Mouse (Mus musculus): Measurements from ENCODE around the gene 4930432M17Rik. TPM values are rescaled to one million over a fixed set of nuclear protein-coding genes. Genes with fewer than 3 reads are reported as not detected.

The 4930432M17Rik gene
- polyA plus RNA-seq (2015; fragmentation: Nextera tagmentation; extraction: Ambion mirVana): not detected in 2 replicates

- no peak within 1 kb of the TSS for H3K27ac ChIP-seq (ENCODE audit: low read length)
- WGBS: 83% methylated on average over 4 of the region's 4 CpGs
- no peaks in the 10 kb centered on the region; the same call in 1 of the 2 replicates for H3K4me1 ChIP-seq (ENCODE audit: insufficient read depth, low read length)
- H3K4me2 ChIP-seq (replicated peaks; ENCODE audit: low read depth, low read length): no peak within 1 kb of the TSS
- ATAC-seq (ENCODE audit: low FRiP score, low TSS enrichment): no peak
- H3K27me3 ChIP-seq (ENCODE audit: insufficient read depth, low read length): no peaks in the 10 kb centered on the region
- no peaks in the 10 kb centered on the region for H3K9me3 ChIP-seq (ENCODE audit: low read length)
- no peak within 1 kb of the TSS for H3K9ac ChIP-seq (replicated peaks; ENCODE audit: low read length)
- no peaks in the 10 kb centered on the region for H3K36me3 ChIP-seq (ENCODE audit: insufficient read depth, low read length)
- no peak within 1 kb of the TSS for H3K4me3 ChIP-seq (ENCODE audit: low read length)
Observed at GRCm38 (mm10) chr3:121670462-121670861, at the start of gene 4930432M17Rik. Gene 4930432M17Rik (plus strand): TSS chr3:121670762.

- no peak overlapping the region for H3K4me3 ChIP-seq (ENCODE audit: low read length)
- H3K27me3 ChIP-seq (ENCODE audit: insufficient read depth, low read length): no peaks in the 10 kb centered on the region
- no peak overlapping the region for H3K27ac ChIP-seq (ENCODE audit: low read length)
- no peak for ATAC-seq (ENCODE audit: low FRiP score, low TSS enrichment)
- no peaks in the 10 kb centered on the region for H3K9me3 ChIP-seq (ENCODE audit: low read length)
- no peak overlapping the region for H3K9ac ChIP-seq (replicated peaks; ENCODE audit: low read length)
- H3K36me3 ChIP-seq (ENCODE audit: insufficient read depth, low read length): no peaks in the 10 kb centered on the region
- H3K4me2 ChIP-seq (replicated peaks; ENCODE audit: low read depth, low read length): no peak overlapping the region
- 75% methylated on average over 2 of the region's 2 CpGs for WGBS
- no peaks in the 10 kb centered on the region for H3K4me1 ChIP-seq (ENCODE audit: insufficient read depth, low read length)
Observed at GRCm38 (mm10) chr3:121625662-121626061, 44.9 kb upstream of the 4930432M17Rik start.

GRCm38 (mm10) chr3:121626273-121626672 lies 44.3 kb upstream of the 4930432M17Rik start:
- no peak for ATAC-seq (ENCODE audit: low FRiP score, low TSS enrichment)

GRCm38 (mm10) chr3:121628245-121628644 lies 42.3 kb upstream of the 4930432M17Rik start:
- Histone ChIP-seq H3K27me3 (ENCODE audit: insufficient read depth, low read length) (no peaks in the 10 kb centered on the region), H3K9me3 (ENCODE audit: low read length) (no peaks in the 10 kb centered on the region), H3K27ac (ENCODE audit: low read length) (no peak overlapping the region), H3K4me3 (ENCODE audit: low read length) (no peak overlapping the region), H3K4me1 (ENCODE audit: insufficient read depth, low read length) (no peaks in the 10 kb centered on the region), H3K4me2 (replicated peaks; ENCODE audit: low read depth, low read length) (no peak overlapping the region), H3K9ac (replicated peaks; ENCODE audit: low read length) (no peak overlapping the region), H3K36me3 (ENCODE audit: insufficient read depth, low read length) (no peaks in the 10 kb centered on the region)
- 0 out of 2 replicates have a peak, but pooled peaks have one; percentile 42 for ATAC-seq (ENCODE audit: low FRiP score, low TSS enrichment)
- WGBS: 44% methylated on average over 3 of the region's 3 CpGs

More at GRCm38 (mm10) chr3:121626273-121626672, 44.3 kb upstream of the 4930432M17Rik start:
- H3K27me3 ChIP-seq (ENCODE audit: insufficient read depth, low read length): no peaks in the 10 kb centered on the region
- no peak overlapping the region for H3K9ac ChIP-seq (replicated peaks; ENCODE audit: low read length)
- no peak overlapping the region for H3K27ac ChIP-seq (ENCODE audit: low read length)
- no peaks in the 10 kb centered on the region for H3K36me3 ChIP-seq (ENCODE audit: insufficient read depth, low read length)
- H3K4me1 ChIP-seq (ENCODE audit: insufficient read depth, low read length): no peaks in the 10 kb centered on the region
- no peaks in the 10 kb centered on the region for H3K9me3 ChIP-seq (ENCODE audit: low read length)
- WGBS: 91% methylated on average over 3 of the region's 3 CpGs
- no peak overlapping the region for H3K4me3 ChIP-seq (ENCODE audit: low read length)
- no peak overlapping the region for H3K4me2 ChIP-seq (replicated peaks; ENCODE audit: low read depth, low read length)

- 63% methylated on average over 7 of the region's 7 CpGs for WGBS
- Histone ChIP-seq H3K4me1 (ENCODE audit: insufficient read depth, low read length) (no peaks in the 10 kb centered on the region), H3K4me2 (replicated peaks; ENCODE audit: low read depth, low read length) (no peak overlapping the region), H3K9ac (replicated peaks; ENCODE audit: low read length) (no peak overlapping the region), H3K36me3 (ENCODE audit: insufficient read depth, low read length) (no peaks in the 10 kb centered on the region), H3K9me3 (ENCODE audit: low read length) (no peaks in the 10 kb centered on the region), H3K27me3 (ENCODE audit: insufficient read depth, low read length) (no peaks in the 10 kb centered on the region), H3K4me3 (ENCODE audit: low read length) (no peak overlapping the region), H3K27ac (ENCODE audit: low read length) (no peak overlapping the region)
- ATAC-seq (ENCODE audit: low FRiP score, low TSS enrichment): no peak
Observed at GRCm38 (mm10) chr3:121630626-121631025, 39.9 kb upstream of the 4930432M17Rik start.

- Histone ChIP-seq H3K9me3 (ENCODE audit: low read length) (no peaks in the 10 kb centered on the region), H3K27me3 (ENCODE audit: insufficient read depth, low read length) (no peaks in the 10 kb centered on the region), H3K4me1 (ENCODE audit: insufficient read depth, low read length) (peaks cover 11% of the 10 kb centered on the region; the same call in 1 of the 2 replicates), H3K36me3 (ENCODE audit: insufficient read depth, low read length) (no peaks in the 10 kb centered on the region), H3K27ac (ENCODE audit: low read length) (peak overlapping the region; percentile 66), H3K4me3 (ENCODE audit: low read length) (no peak overlapping the region), H3K4me2 (replicated peaks; ENCODE audit: low read depth, low read length) (no peak overlapping the region), H3K9ac (replicated peaks; ENCODE audit: low read length) (no peak overlapping the region)
- 72% methylated on average over 3 of the region's 3 CpGs for WGBS
- ATAC-seq (ENCODE audit: low FRiP score, low TSS enrichment): peak; percentile 81
Observed at GRCm38 (mm10) chr3:121634963-121635362, 35.6 kb upstream of the 4930432M17Rik start.

GRCm38 (mm10) chr3:121635505-121635904 lies 35.1 kb upstream of the 4930432M17Rik start:
- Histone ChIP-seq H3K36me3 (ENCODE audit: insufficient read depth, low read length) (no peaks in the 10 kb centered on the region), H3K9ac (replicated peaks; ENCODE audit: low read length) (no peak overlapping the region), H3K27ac (ENCODE audit: low read length) (peak overlapping the region; percentile 66), H3K4me1 (ENCODE audit: insufficient read depth, low read length) (peaks cover 16% of the 10 kb centered on the region; the same call in 1 of the 2 replicates), H3K27me3 (ENCODE audit: insufficient read depth, low read length) (no peaks in the 10 kb centered on the region), H3K4me2 (replicated peaks; ENCODE audit: low read depth, low read length) (no peak overlapping the region), H3K4me3 (ENCODE audit: low read length) (no peak overlapping the region), H3K9me3 (ENCODE audit: low read length) (no peaks in the 10 kb centered on the region)
- no peak for ATAC-seq (ENCODE audit: low FRiP score, low TSS enrichment)
- WGBS: 71% methylated on average over 7 of the region's 7 CpGs

- Histone ChIP-seq H3K4me3 (ENCODE audit: low read length) (no peak overlapping the region), H3K27ac (ENCODE audit: low read length) (peak overlapping the region; percentile 25; the same call in 1 of the 2 replicates), H3K36me3 (ENCODE audit: insufficient read depth, low read length) (no peaks in the 10 kb centered on the region), H3K4me1 (ENCODE audit: insufficient read depth, low read length) (peaks cover 21% of the 10 kb centered on the region), H3K27me3 (ENCODE audit: insufficient read depth, low read length) (no peaks in the 10 kb centered on the region), H3K9me3 (ENCODE audit: low read length) (no peaks in the 10 kb centered on the region), H3K4me2 (replicated peaks; ENCODE audit: low read depth, low read length) (no peak overlapping the region), H3K9ac (replicated peaks; ENCODE audit: low read length) (no peak overlapping the region)
- ATAC-seq (ENCODE audit: low FRiP score, low TSS enrichment): no peak
- WGBS: 79% methylated on average over 6 of the region's 6 CpGs
Observed at GRCm38 (mm10) chr3:121636315-121636714, 34.2 kb upstream of the 4930432M17Rik start.

GRCm38 (mm10) chr3:121636748-121637147 lies 33.8 kb upstream of the 4930432M17Rik start:
- H3K4me3 ChIP-seq (ENCODE audit: low read length): no peak overlapping the region
- no peak overlapping the region for H3K4me2 ChIP-seq (replicated peaks; ENCODE audit: low read depth, low read length)
- H3K36me3 ChIP-seq (ENCODE audit: insufficient read depth, low read length): no peaks in the 10 kb centered on the region
- 0 out of 2 replicates have a peak overlapping the region, but pooled peaks have one; percentile 25 for H3K27ac ChIP-seq (ENCODE audit: low read length)
- peaks cover 21% of the 10 kb centered on the region for H3K4me1 ChIP-seq (ENCODE audit: insufficient read depth, low read length)
- no peaks in the 10 kb centered on the region for H3K9me3 ChIP-seq (ENCODE audit: low read length)
- 75% methylated on average over 7 of the region's 7 CpGs for WGBS
- ATAC-seq (ENCODE audit: low FRiP score, low TSS enrichment): 0 out of 2 replicates have a peak, but pooled peaks have one; percentile 43
- no peak overlapping the region for H3K9ac ChIP-seq (replicated peaks; ENCODE audit: low read length)
- H3K27me3 ChIP-seq (ENCODE audit: insufficient read depth, low read length): no peaks in the 10 kb centered on the region

GRCm38 (mm10) chr3:121637792-121638191 lies 32.8 kb upstream of the 4930432M17Rik start:
- Histone ChIP-seq H3K4me3 (ENCODE audit: low read length) (no peak overlapping the region), H3K9ac (replicated peaks; ENCODE audit: low read length) (no peak overlapping the region), H3K9me3 (ENCODE audit: low read length) (no peaks in the 10 kb centered on the region), H3K27me3 (ENCODE audit: insufficient read depth, low read length) (no peaks in the 10 kb centered on the region), H3K4me2 (replicated peaks; ENCODE audit: low read depth, low read length) (no peak overlapping the region), H3K27ac (ENCODE audit: low read length) (peak overlapping the region; percentile 73), H3K4me1 (ENCODE audit: insufficient read depth, low read length) (peaks cover 21% of the 10 kb centered on the region), H3K36me3 (ENCODE audit: insufficient read depth, low read length) (no peaks in the 10 kb centered on the region)
- ATAC-seq (ENCODE audit: low FRiP score, low TSS enrichment): no peak
- WGBS: 64% methylated on average over 5 of the region's 5 CpGs

Data from kidney, embryonic 16.5 days (tissue).